15 mouse cellular contexts compared by ENCODE assay signal in genomic region chr11:109578536-109578935, GRCm38 (mm10).
"Had no signal": no experiment of that assay in that cellular context is flagged by ENCODE, and none has a peak within 500 bp of the region (broad histone marks: within the 10 kb centered on the region; RNA-seq: fewer than 3 reads in every experiment).

No protein-coding gene starts in this region.

- DNase-seq: kidney, postnatal 10 days; kidney, postnatal 4 days; lung, embryonic 14.5 days; lung, postnatal 10 days; lung, postnatal 4 days; right cerebral cortex, postnatal 4 days; spleen, adult 18-20 months; thymus, adult 18-20 months; thymus, postnatal 14 days had no signal

- H3K4me3 ChIP-seq: layer of hippocampus, adult 2 months; limb, embryonic 15.5 days; liver, embryonic 12.5 days; midbrain, embryonic 10.5 days; midbrain, embryonic 15.5 days; neural tube, embryonic 13.5 days had no signal

- H3K27ac ChIP-seq: layer of hippocampus, adult 2 months; limb, embryonic 15.5 days; liver, embryonic 12.5 days; midbrain, embryonic 10.5 days; midbrain, embryonic 15.5 days; neural tube, embryonic 13.5 days had no signal

- ATAC-seq: liver, embryonic 12.5 days; midbrain, embryonic 15.5 days had no signal
